8 mouse cellular contexts compared by ENCODE assay signal in genomic region chr5:114127374-114128349, GRCm38 (mm10). TPM values are rescaled to one million over a fixed set of nuclear protein-coding genes. Genes with fewer than 3 reads are reported as not detected.
DNase-seq lines count a peak whose midpoint lies in the region; ATAC-seq and TF ChIP-seq lines count a peak whose summit lies in the region.

Alkbh2 (minus strand) TSS chr5:114128218.

- POLR2A ChIA-PET in Patski (lab: Charles Lee), result interaction anchor here (0.7 to 0.9 kb wide), 2 partner anchors 12 to 25 kb away, joined by 3 read pairs; no protein-coding TSS in a partner anchor

- H3K27me3 ChIP-seq in Patski, result no peaks in the 10 kb centered on the region
- H3K27me3 ChIP-seq in hindbrain, embryonic 12.5 days, result no peaks in the 10 kb centered on the region

- H3K4me3 ChIP-seq in hindbrain, embryonic 12.5 days, result peak within 1 kb of the TSS; percentile 59

- peak; percentile 34 for ATAC-seq in Patski
- ATAC-seq in hindbrain, embryonic 12.5 days (ENCODE audit: low FRiP score), result peak; percentile 38

- H3K4me1 ChIP-seq in hindbrain, embryonic 12.5 days, result peaks cover 17% of the 10 kb centered on the region

- in situ Hi-C loops in Patski (cut with MboI; ENCODE audit: low pct_unique_long_range_greater_than_20kb), result no loop called here

- peak within 1 kb of the TSS; percentile 75 for H3K9ac ChIP-seq in hindbrain, embryonic 12.5 days

- CTCF ChIA-PET in Patski (lab: Charles Lee), result interaction anchor here (0.6 to 1.7 kb wide), 7 partner anchors 16 to 156 kb away, joined by 3 to 5 read pairs (median 3); no protein-coding TSS in a partner anchor

- peak within 1 kb of the TSS; percentile 90 for H3K4me2 ChIP-seq in hindbrain, embryonic 12.5 days (replicated peaks)

- peak; percentile 57 for DNase-seq in Patski (ENCODE audit: low read depth, low spot score)
- peak; percentile 91 to 93 for DNase-seq in cerebellum, postnatal 14 days
- DNase-seq in frontal cortex, postnatal 14 days (ENCODE audit: low spot score in 2 of 2), result peak; percentile 54 to 69
- peak; percentile 76 to 78 for DNase-seq in layer of hippocampus, postnatal 25 days (ENCODE audit: extremely low spot score in 1 of 2, low spot score in 1 of 2)
- peak; percentile 73 for DNase-seq in lung, postnatal 25 days (ENCODE audit: low spot score)
- peak; percentile 89 for DNase-seq in retina, embryonic 14.5 days (ENCODE audit: low spot score)
- peak; percentile 70 to 78 for DNase-seq in urinary bladder, adult 18-20 months (ENCODE audit: low spot score in 2 of 2)

- no peak for TF ChIP-seq CTCF in Patski (IDR thresholded peaks at IDR 0.05)

- peak within 1 kb of the TSS; percentile 76 for H3K27ac ChIP-seq in hindbrain, embryonic 12.5 days

- peaks cover 32% of the 10 kb centered on the region for H3K36me3 ChIP-seq in hindbrain, embryonic 12.5 days

- no peaks in the 10 kb centered on the region for H3K9me3 ChIP-seq in hindbrain, embryonic 12.5 days (replicated peaks)

- WGBS in hindbrain, embryonic 12.5 days, result 1% methylated on average over 69 of the region's 69 CpGs

RNA-seq across cellular contexts. Expression of gene Alkbh2, which starts in this region (rescaled TPM):
- 34.1 TPM for polyA plus RNA-seq in Patski (2021)
- 7.0 and 7.6 TPM in 2 replicates for polyA plus RNA-seq in hindbrain, embryonic 12.5 days (2016; fragmentation: Nextera tagmentation; extraction: Ambion mirVana)
- 1 to 10 TPM; 3.8 to 4.2 TPM for total RNA-seq in layer of hippocampus, postnatal 25 days (2021)

Comparison
In these comparisons a context has a peak if more than half of its experiments do, and no peak if none do; other contexts are left out.
1. Peak in every context shown above with its lines: DNase-seq, ATAC-seq, H3K4me3 ChIP-seq and H3K27ac ChIP-seq.